Mouse (Mus musculus) E14TG2a.4 (cell line): Measurements from ENCODE around the gene Map3k3.
A peak's percentile ranks its signal among the peaks of the same experiment; 100 is the strongest.
"Not testable (repeated sequence)": the region's sequence is repeated elsewhere in the genome, so short reads cannot be mapped to it uniquely, and the experiment has no call there.

Source experiments
- H3K27me3 ChIP-seq: 2 replicates; pipeline ENCODE4 v1.6.1; 2014; ENCODE audit warnings: low read length, control low read depth; ENCODE audit not compliant: insufficient read depth
- H3K36me3 ChIP-seq: 2 replicates; pipeline ENCODE4 v1.6.1; 2014; ENCODE audit warnings: low read length, control low read depth; ENCODE audit not compliant: insufficient read depth
- H3K4me1 ChIP-seq: replicated peaks from 2 replicates; pipeline ENCODE4 v1.6.1; 2014; ENCODE audit warnings: low read depth, low read length, control low read depth
- H3K4me3 ChIP-seq: replicated peaks from 2 replicates; pipeline ENCODE4 v1.5.1; 2014; ENCODE audit warnings: mild to moderate bottlenecking, low read length
- H3K9me3 ChIP-seq: 2 replicates; pipeline ENCODE4 v1.6.1; 2014; ENCODE audit warnings: low read length, control low read depth
- CTCF ChIP-seq: conservative IDR thresholded peaks from 2 replicates; pipeline ENCODE4 v1.5.1; 2014; ENCODE audit warnings: low read length
- NANOG ChIP-seq: IDR thresholded peaks from 2 replicates; pipeline ENCODE4 v1.6.1; 2014; ENCODE audit warnings: borderline replicate concordance, low read length, mixed read lengths
- POU5F1 ChIP-seq: IDR thresholded peaks from 2 replicates; pipeline ENCODE4 v1.6.1; 2014; ENCODE audit warnings: low read length, borderline replicate concordance

The Map3k3 gene

DNA sequence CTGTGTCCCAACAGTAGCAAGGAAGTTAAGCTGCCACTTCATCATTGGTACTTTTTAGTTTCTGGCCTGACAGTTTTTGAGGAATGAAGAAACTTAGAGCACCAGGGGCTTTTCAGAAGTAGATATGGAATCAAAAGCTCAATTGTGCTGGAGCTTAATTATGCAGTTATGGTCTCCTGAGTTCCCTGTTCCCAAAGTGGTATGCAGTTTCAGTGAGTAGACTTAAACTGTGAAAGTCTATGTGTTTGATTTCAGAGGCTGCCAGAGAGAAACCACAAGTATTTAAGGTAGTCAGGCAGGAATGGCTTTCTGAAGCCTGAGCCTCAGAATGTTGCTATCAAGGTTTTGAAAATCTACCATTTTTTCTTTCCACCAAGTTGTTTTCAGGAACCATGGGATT, 27.3 kb downstream of the Map3k3 start:
- TF ChIP-seq CTCF (no peak), POU5F1 (no peak), NANOG (no peak)
- Histone ChIP-seq H3K9me3 (no peaks in the 10 kb centered on the region), H3K36me3 (peaks cover 24% of the 10 kb centered on the region), H3K4me3 (no peak overlapping the region), H3K27me3 (no peaks in the 10 kb centered on the region), H3K4me1 (peaks cover 16% of the 10 kb centered on the region)

DNA sequence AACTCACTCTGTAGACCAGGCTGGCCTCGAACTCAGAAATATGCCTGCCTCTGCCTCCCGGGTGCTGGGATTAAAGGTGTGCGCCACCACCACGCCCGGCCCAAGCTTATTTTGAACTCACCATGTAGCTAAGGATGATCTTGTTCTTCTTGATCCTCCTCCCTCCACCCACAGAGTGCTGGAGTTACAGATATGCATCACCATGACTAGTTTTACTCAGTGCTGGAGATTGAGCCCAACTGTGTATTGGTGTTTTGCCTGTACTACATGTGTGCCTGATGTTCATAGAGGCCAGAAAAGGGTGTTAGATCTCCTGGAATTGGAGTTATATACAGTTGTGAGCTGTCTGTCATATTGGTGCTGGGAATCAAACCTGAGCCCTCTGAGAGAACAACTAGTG, 37.8 kb downstream of the Map3k3 start:
- Histone ChIP-seq H3K9me3 (no peaks in the 10 kb centered on the region), H3K27me3 (no peaks in the 10 kb centered on the region), H3K4me3 (no peak overlapping the region), H3K4me1 (no peaks in the 10 kb centered on the region), H3K36me3 (peaks cover 63% of the 10 kb centered on the region)
- TF ChIP-seq NANOG = no peak
- TF ChIP-seq POU5F1 = no peak

DNA sequence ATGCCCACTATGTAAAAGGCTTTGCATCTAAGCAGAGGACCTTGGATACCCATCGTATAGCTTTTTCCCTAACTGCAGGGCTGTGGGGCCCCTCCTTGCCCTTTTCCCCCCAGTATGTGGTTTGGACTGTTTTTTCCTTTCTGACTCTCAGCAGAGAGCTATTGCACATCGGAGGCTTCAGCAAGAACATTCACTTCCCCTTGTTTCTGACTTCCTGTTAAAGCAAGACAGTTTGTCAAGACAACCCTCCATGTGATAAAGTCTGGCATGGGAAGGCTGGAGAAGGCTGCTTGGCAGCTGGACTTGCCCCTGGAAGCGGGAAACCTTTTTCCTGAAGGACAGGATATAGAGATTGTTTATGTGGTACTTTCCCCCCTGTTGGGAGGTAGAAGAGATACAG, 38.3 kb downstream of the Map3k3 start:
- peaks cover 58% of the 10 kb centered on the region for H3K36me3 ChIP-seq
- no peak for TF ChIP-seq CTCF
- no peak for TF ChIP-seq POU5F1
- TF ChIP-seq NANOG = no peak
- no peaks in the 10 kb centered on the region for H3K4me1 ChIP-seq
- H3K4me3 ChIP-seq = no peak overlapping the region
- H3K9me3 ChIP-seq = no peaks in the 10 kb centered on the region
- no peaks in the 10 kb centered on the region for H3K27me3 ChIP-seq

GRCm38 (mm10) chr11:106124784-106125183, 40.4 kb downstream of the Map3k3 start:
- Histone ChIP-seq H3K4me1 (no peaks in the 10 kb centered on the region), H3K27me3 (no peaks in the 10 kb centered on the region), H3K36me3 (peaks cover 48% of the 10 kb centered on the region), H3K9me3 (no peaks in the 10 kb centered on the region), H3K4me3 (no peak overlapping the region)
- TF ChIP-seq CTCF (no peak), POU5F1 (no peak)

DNA sequence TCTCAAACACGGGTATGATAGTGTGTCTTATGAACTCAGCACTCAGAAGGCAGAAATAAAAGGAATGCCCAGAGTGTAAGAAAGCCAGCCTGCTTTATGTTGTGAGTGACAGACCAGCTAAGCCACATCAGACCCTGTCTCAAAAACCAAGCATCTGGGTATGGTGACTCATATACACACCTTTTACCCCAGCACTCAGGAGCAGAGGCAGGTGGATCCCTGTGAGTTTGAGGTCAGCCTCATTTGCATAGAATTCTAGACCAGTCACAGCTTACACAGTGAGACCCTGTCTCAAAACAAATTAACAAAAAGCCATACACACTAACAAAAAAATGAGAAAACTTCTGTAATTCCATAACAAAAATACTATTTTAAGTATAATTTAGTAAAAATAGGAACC, 41.4 kb downstream of the Map3k3 start:
- TF ChIP-seq NANOG (no peak), POU5F1 (no peak), CTCF (no peak)
- Histone ChIP-seq H3K27me3 (no peaks in the 10 kb centered on the region), H3K36me3 (peaks cover 54% of the 10 kb centered on the region), H3K9me3 (no peaks in the 10 kb centered on the region), H3K4me1 (no peaks in the 10 kb centered on the region), H3K4me3 (no peak overlapping the region)

DNA sequence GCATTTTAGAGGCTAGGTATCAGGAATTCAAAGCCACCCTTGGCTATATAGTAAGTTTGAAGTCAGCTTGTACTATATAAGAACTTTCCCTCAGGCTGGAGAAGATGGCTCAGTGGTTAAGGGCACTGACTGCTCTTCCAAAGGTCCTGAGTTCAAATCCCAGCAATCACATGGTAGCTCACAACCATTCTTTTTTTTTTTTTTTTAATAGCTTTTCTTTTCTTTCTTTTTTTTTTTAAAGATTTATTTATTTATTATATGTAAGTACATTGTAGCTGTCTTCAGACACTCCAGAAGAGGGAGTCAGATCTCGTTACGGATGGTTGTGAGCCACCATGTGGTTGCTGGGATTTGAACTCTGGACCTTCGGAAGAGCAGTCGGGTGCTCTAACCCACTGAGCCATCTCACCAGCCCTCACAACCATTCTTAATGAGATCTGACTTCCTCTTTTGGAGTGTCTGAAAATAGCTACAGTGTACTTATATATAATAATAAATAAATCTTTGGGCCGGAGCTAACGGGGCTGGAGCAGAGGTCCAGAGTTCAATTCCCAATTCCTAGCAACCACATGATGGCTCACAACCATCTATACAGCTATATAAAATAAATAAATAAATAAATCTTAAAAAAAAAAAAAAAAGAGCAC, 42.4 kb downstream of the Map3k3 start:
- H3K4me3 ChIP-seq, H3K27me3 ChIP-seq, H3K4me1 ChIP-seq, H3K9me3 ChIP-seq: not testable (repeated sequence)
- H3K36me3 ChIP-seq = peaks cover 50% of the 10 kb centered on the region

GRCm38 (mm10) chr11:106129477-106129876, 45.1 kb downstream of the Map3k3 start:
- Histone ChIP-seq H3K27me3 (no peaks in the 10 kb centered on the region), H3K4me3 (no peak overlapping the region), H3K36me3 (peaks cover 34% of the 10 kb centered on the region), H3K4me1 (peaks cover 8% of the 10 kb centered on the region), H3K9me3 (no peaks in the 10 kb centered on the region)
- no peak for TF ChIP-seq POU5F1
- TF ChIP-seq CTCF = no peak
- TF ChIP-seq NANOG = no peak

DNA sequence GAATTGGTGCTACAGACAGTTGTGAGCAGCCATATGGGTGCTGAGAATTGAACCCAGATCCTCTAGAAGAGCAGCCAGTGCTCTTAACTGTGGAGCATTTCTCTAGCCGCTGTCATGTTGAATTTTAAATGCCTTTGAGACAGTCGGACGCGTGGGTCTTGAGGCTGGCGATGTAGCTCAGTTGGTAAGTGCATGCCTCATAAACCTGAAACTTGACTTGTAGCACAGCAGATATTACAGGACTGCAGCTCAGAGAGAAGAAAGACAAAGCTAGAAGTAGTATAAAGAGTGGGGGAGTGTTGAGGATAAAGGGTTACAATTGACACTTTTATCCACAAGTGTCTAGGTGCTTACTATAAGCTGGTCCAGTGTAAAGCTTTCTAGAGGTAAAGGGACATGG, 48.1 kb downstream of the Map3k3 start:
- TF ChIP-seq POU5F1 (no peak), NANOG (no peak), CTCF (no peak)
- Histone ChIP-seq H3K4me1 (peaks cover 24% of the 10 kb centered on the region), H3K9me3 (no peaks in the 10 kb centered on the region), H3K4me3 (no peak overlapping the region), H3K27me3 (no peaks in the 10 kb centered on the region), H3K36me3 (peaks cover 37% of the 10 kb centered on the region)

- Histone ChIP-seq H3K4me3 (peak overlapping the region; percentile 37), H3K9me3 (no peaks in the 10 kb centered on the region), H3K27me3 (no peaks in the 10 kb centered on the region), H3K4me1 (peaks cover 24% of the 10 kb centered on the region), H3K36me3 (peaks cover 30% of the 10 kb centered on the region)
- TF ChIP-seq CTCF (no peak), POU5F1 (no peak), NANOG (no peak)
Observed at GRCm38 (mm10) chr11:106134580-106135528, 50.4 kb downstream of the Map3k3 start.
